Mouse (Mus musculus) kidney, adult 2 months (tissue): ENCODE data around the gene Fam19a5. TPM values are rescaled to one million over a fixed set of nuclear protein-coding genes. Genes with fewer than 3 reads are reported as not detected.

Experiments used
- DNase-seq: peaks from one replicate; pipeline ENCODE4 v3.0.0; 2021
- H3K27ac ChIP-seq: fragments of 200-500 bp; 2 replicates; pipeline ENCODE4 v1.5.1; 2012; ENCODE audit warnings: low read depth, low read length, control low read depth, inconsistent platforms; ENCODE audit not compliant: insufficient read depth
- H3K27me3 ChIP-seq: fragments of 200-500 bp; replicated peaks from 2 replicates; pipeline ENCODE4 v1.6.1; 2012; ENCODE audit warnings: mild to moderate bottlenecking, moderate library complexity, low read length, inconsistent platforms; ENCODE audit not compliant: control insufficient read depth, insufficient read depth
- H3K36me3 ChIP-seq: fragments of 200-500 bp; 2 replicates; pipeline ENCODE4 v1.6.1; 2012; ENCODE audit warnings: mild to moderate bottlenecking, moderate library complexity, low read length, inconsistent platforms; ENCODE audit not compliant: control insufficient read depth, insufficient read depth
- H3K4me1 ChIP-seq: fragments of 200-500 bp; 2 replicates; pipeline ENCODE4 v1.6.1; 2011; ENCODE audit warnings: low read length; ENCODE audit not compliant: control insufficient read depth, insufficient read depth
- H3K4me3 ChIP-seq: fragments of 200-500 bp; 2 replicates; pipeline ENCODE4 v1.5.1; 2011; ENCODE audit warnings: mild to moderate bottlenecking, low read depth, low read length, control low read depth; ENCODE audit not compliant: insufficient read depth
- CTCF ChIP-seq: fragments of 200-500 bp; conservative IDR thresholded peaks from 2 replicates; pipeline ENCODE4 v1.5.1; 2011; ENCODE audit warnings: low read depth, mild to moderate bottlenecking, control low read depth, low read length, moderate library complexity, mixed read lengths; ENCODE audit not compliant: insufficient read depth, insufficient read length
- POLR2A ChIP-seq: fragments of 200-500 bp; IDR thresholded peaks from one replicate; pipeline ENCODE4 v1.6.1; 2011; ENCODE audit warnings: low read depth, low read length, control low read depth
- WGBS: fragments of 180-500 bp; shearing (Covaris S2); methylation state at CpG from one replicate; pipeline ENCODE4 v1.1.7; 2018; 5-methylcytosine and 5-hydroxymethylcytosine counted together
- polyA plus RNA-seq: library from polyadenylated mRNA; depleted of rRNA; stranded (reverse); fragments of >200 nt; gene quantifications from 2 replicates; pipeline ENCODE4 v1.2.3, GENCODE M21; 2012

Gene Fam19a5
- polyA plus RNA-seq, 1 experiment = 6.3 TPM

GRCm38 (mm10) chr15:87638270-87638669 is 94.2 kb downstream of the Fam19a5 start:
- Histone ChIP-seq H3K36me3 (no peaks in the 10 kb centered on the region), H3K27me3 (no peaks in the 10 kb centered on the region), H3K4me1 (no peaks in the 10 kb centered on the region), H3K27ac (no peak overlapping the region), H3K4me3 (no peak overlapping the region)
- no peak for DNase-seq
- TF ChIP-seq POLR2A (no peak), CTCF (no peak)
- 62% methylated on average over 11 of the region's 11 CpGs for WGBS

- H3K27ac ChIP-seq = no peak overlapping the region
- no peaks in the 10 kb centered on the region for H3K36me3 ChIP-seq
- TF ChIP-seq POLR2A (no peak), CTCF (no peak)
- no peak for DNase-seq
- H3K4me1 ChIP-seq = no peaks in the 10 kb centered on the region
- H3K27me3 ChIP-seq = no peaks in the 10 kb centered on the region
- WGBS = 65% methylated on average over 5 of the region's 5 CpGs
- H3K4me3 ChIP-seq = no peak overlapping the region
Observed at GRCm38 (mm10) chr15:87646313-87647061, 102.4 kb downstream of the Fam19a5 start.

- DNase-seq = no peak
- TF ChIP-seq CTCF (no peak), POLR2A (no peak)
- Histone ChIP-seq H3K27ac (no peak overlapping the region), H3K4me3 (no peak overlapping the region), H3K27me3 (no peaks in the 10 kb centered on the region), H3K4me1 (no peaks in the 10 kb centered on the region), H3K36me3 (no peaks in the 10 kb centered on the region)
- WGBS = 87% methylated on average over 2 of the region's 2 CpGs
Observed at GRCm38 (mm10) chr15:87649651-87650050, 105.6 kb downstream of the Fam19a5 start.

- 52% methylated on average over 6 of the region's 6 CpGs for WGBS
- Histone ChIP-seq H3K36me3 (no peaks in the 10 kb centered on the region), H3K4me1 (no peaks in the 10 kb centered on the region), H3K27ac (no peak overlapping the region), H3K4me3 (no peak overlapping the region), H3K27me3 (no peaks in the 10 kb centered on the region)
- no peak for TF ChIP-seq POLR2A
- TF ChIP-seq CTCF = no peak
- no peak for DNase-seq
Observed at GRCm38 (mm10) chr15:87654551-87654950, 110.5 kb downstream of the Fam19a5 start.

GRCm38 (mm10) chr15:87656496-87657155 is 112.5 kb downstream of the Fam19a5 start:
- H3K4me1 ChIP-seq = no peaks in the 10 kb centered on the region
- no peak overlapping the region for H3K4me3 ChIP-seq
- no peaks in the 10 kb centered on the region for H3K36me3 ChIP-seq
- peak; percentile 5 for DNase-seq
- TF ChIP-seq CTCF (no peak), POLR2A (no peak)
- H3K27me3 ChIP-seq = no peaks in the 10 kb centered on the region
- 20% methylated on average over 20 of the region's 20 CpGs for WGBS
- no peak overlapping the region for H3K27ac ChIP-seq

- Histone ChIP-seq H3K36me3 (no peaks in the 10 kb centered on the region), H3K4me1 (no peaks in the 10 kb centered on the region), H3K4me3 (no peak overlapping the region), H3K27ac (no peak overlapping the region), H3K27me3 (no peaks in the 10 kb centered on the region)
- WGBS = 87% methylated on average over 6 of the region's 6 CpGs
- no peak for TF ChIP-seq POLR2A
- no peak for TF ChIP-seq CTCF
- DNase-seq = no peak
Observed at GRCm38 (mm10) chr15:87659729-87660128, 115.6 kb downstream of the Fam19a5 start.

GRCm38 (mm10) chr15:87661954-87662353 is 117.9 kb downstream of the Fam19a5 start:
- no peak for TF ChIP-seq CTCF
- no peak for TF ChIP-seq POLR2A
- no peaks in the 10 kb centered on the region for H3K36me3 ChIP-seq
- H3K27me3 ChIP-seq = no peaks in the 10 kb centered on the region
- H3K27ac ChIP-seq = no peak overlapping the region
- DNase-seq = no peak
- H3K4me1 ChIP-seq = no peaks in the 10 kb centered on the region
- no peak overlapping the region for H3K4me3 ChIP-seq
- 87% methylated on average over 7 of the region's 7 CpGs for WGBS
